Mouse (Mus musculus): ENCODE measurements at regions not wholly inside any gene's neighbourhood (a gene's known extent, or its start where the extent isn't known, plus 50 kb on each side); places are given as distances from the start of the nearest gene placed in this dataset.

DNA sequence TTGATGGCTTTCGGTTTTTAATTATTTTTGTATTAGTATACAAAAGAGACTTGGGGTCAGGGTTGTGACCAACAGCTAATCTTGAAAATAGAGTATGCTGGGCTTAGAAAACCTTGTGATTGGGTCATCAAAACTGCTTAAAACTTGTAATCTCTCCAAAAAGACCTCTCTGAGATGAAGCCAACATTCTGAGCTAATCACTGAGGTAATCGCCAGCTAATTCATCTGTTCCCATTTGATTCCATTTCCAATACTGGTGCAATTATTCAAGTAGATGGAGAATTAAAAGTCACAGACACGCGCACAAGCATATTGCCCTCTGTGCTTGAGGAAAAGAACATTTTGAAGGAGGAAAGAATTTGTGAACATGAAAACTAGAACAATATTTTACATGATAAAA lies 459.9 kb downstream of the Nuf2 start:
- Histone ChIP-seq H3K4me1 (replicated peaks) (peaks cover 12% of the 10 kb centered on the region), H3K27me3 (no peaks in the 10 kb centered on the region), H3K27ac (replicated peaks) (no peak overlapping the region), H3K9ac (no peak overlapping the region), H3K36me3 (no peaks in the 10 kb centered on the region), H3K4me3 (no peak overlapping the region), H3K9me3 (no peaks in the 10 kb centered on the region), H3K4me2 (no peak overlapping the region)
- no peak for ATAC-seq (ENCODE audit: low read depth)
- WGBS: 93% methylated on average over 4 of the region's 4 CpGs

DNA sequence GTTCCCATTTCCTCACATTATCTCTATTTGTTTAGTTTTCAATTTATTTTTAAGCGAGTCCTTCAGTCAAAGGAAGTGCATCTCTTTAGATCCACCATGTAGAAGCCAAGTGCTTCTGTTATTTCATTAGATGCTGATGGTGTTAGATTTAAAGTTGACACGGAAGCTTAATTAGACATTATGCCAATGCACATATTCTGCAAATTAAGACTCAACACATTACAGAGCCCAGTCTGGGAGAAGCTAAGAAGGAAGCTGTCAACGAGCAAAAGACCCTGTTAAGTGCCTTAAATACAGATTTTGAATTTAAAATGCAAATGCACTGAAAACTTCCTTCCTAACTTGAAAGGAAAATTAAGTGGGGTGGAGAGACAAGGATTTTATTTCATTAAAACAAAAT lies 461.6 kb downstream of the Nuf2 start:
- Histone ChIP-seq H3K36me3 (no peaks in the 10 kb centered on the region), H3K9me3 (no peaks in the 10 kb centered on the region), H3K4me3 (no peak overlapping the region), H3K4me1 (replicated peaks) (no peaks in the 10 kb centered on the region), H3K27ac (replicated peaks) (no peak overlapping the region), H3K27me3 (no peaks in the 10 kb centered on the region), H3K9ac (no peak overlapping the region), H3K4me2 (no peak overlapping the region)
- ATAC-seq (ENCODE audit: low read depth): no peak
- 78% methylated on average over 3 of the region's 3 CpGs for WGBS

GRCm38 (mm10) chr1:169066795-169067194 lies 464.5 kb downstream of the Nuf2 start:
- no peaks in the 10 kb centered on the region for H3K36me3 ChIP-seq
- no peaks in the 10 kb centered on the region for H3K4me1 ChIP-seq (replicated peaks)
- H3K9ac ChIP-seq: no peak overlapping the region
- 81% methylated on average over 4 of the region's 4 CpGs for WGBS
- no peak overlapping the region for H3K4me2 ChIP-seq
- no peaks in the 10 kb centered on the region for H3K27me3 ChIP-seq
- H3K27ac ChIP-seq (replicated peaks): no peak overlapping the region
- H3K4me3 ChIP-seq: no peak overlapping the region
- no peak for ATAC-seq (ENCODE audit: low read depth)
- no peaks in the 10 kb centered on the region for H3K9me3 ChIP-seq

- H3K9me3 ChIP-seq: no peaks in the 10 kb centered on the region
- no peak overlapping the region for H3K4me2 ChIP-seq
- no peaks in the 10 kb centered on the region for H3K36me3 ChIP-seq
- no peak overlapping the region for H3K4me3 ChIP-seq
- no peaks in the 10 kb centered on the region for H3K27me3 ChIP-seq
- 0 out of 2 replicates have a peak, but pooled peaks cover 9% of the 10 kb centered on the region for H3K4me1 ChIP-seq (replicated peaks)
- ATAC-seq (ENCODE audit: low read depth): peak; percentile 40; the same call in 1 of the 2 replicates
- no peak overlapping the region for H3K9ac ChIP-seq
- no peak overlapping the region for H3K27ac ChIP-seq (replicated peaks)
- WGBS: 56% methylated on average over 6 of the region's 6 CpGs
These were observed 470.6 kb downstream of the Nuf2 start for GRCm38 (mm10) chr1:169060627-169061026.

- Histone ChIP-seq H3K4me1 (replicated peaks) (0 out of 2 replicates have a peak, but pooled peaks cover 9% of the 10 kb centered on the region), H3K9ac (no peak overlapping the region), H3K4me3 (no peak overlapping the region), H3K9me3 (no peaks in the 10 kb centered on the region), H3K4me2 (no peak overlapping the region), H3K27ac (replicated peaks) (no peak overlapping the region), H3K36me3 (no peaks in the 10 kb centered on the region), H3K27me3 (no peaks in the 10 kb centered on the region)
- ATAC-seq (ENCODE audit: low read depth): no peak
- WGBS: 80% methylated on average over 5 of the region's 5 CpGs
These were observed 471.1 kb downstream of the Nuf2 start for GRCm38 (mm10) chr1:169060145-169060544.

DNA sequence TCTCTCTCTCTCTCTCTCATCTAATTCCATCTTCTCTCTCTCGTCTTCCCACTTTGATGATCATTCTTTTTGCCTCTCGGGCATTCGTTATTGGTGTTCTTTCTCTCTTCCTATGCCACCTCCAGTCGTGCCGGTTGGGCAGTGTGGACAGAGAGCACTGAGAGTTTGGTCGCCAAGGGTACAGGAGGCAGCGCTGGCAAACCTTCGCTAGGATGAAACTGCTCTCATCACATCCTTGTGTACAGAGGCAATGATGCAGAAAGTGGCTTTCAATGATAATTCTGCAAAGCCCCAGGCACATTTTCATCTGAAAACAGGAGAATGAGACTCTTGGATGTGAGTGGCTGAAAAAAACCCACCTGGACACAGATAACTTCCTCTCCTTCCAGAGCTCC lies 479.4 kb downstream of the Nuf2 start:
- no peak for ATAC-seq (ENCODE audit: low read depth)
- Histone ChIP-seq H3K4me1 (replicated peaks) (peaks cover 12% of the 10 kb centered on the region; the same call in 1 of the 2 replicates), H3K4me3 (no peak overlapping the region), H3K27ac (replicated peaks) (no peak overlapping the region), H3K36me3 (no peaks in the 10 kb centered on the region), H3K9me3 (no peaks in the 10 kb centered on the region), H3K9ac (no peak overlapping the region), H3K27me3 (no peaks in the 10 kb centered on the region), H3K4me2 (peak overlapping the region; percentile 30)
- WGBS: 52% methylated on average over 8 of the region's 8 CpGs

GRCm38 (mm10) chr1:169051085-169051862 lies 480.0 kb downstream of the Nuf2 start:
- ATAC-seq (ENCODE audit: low read depth): peak; percentile 65
- peaks cover 12% of the 10 kb centered on the region; the same call in 1 of the 2 replicates for H3K4me1 ChIP-seq (replicated peaks)
- no peaks in the 10 kb centered on the region for H3K9me3 ChIP-seq
- H3K36me3 ChIP-seq: no peaks in the 10 kb centered on the region
- no peak overlapping the region for H3K9ac ChIP-seq
- H3K4me3 ChIP-seq: no peak overlapping the region
- H3K27me3 ChIP-seq: no peaks in the 10 kb centered on the region
- H3K4me2 ChIP-seq: peak overlapping the region; percentile 30
- WGBS: 21% methylated on average over 11 of the region's 11 CpGs
- H3K27ac ChIP-seq (replicated peaks): no peak overlapping the region

GRCm38 (mm10) chr1:169049846-169050245 lies 481.4 kb downstream of the Nuf2 start:
- H3K4me3 ChIP-seq: no peak overlapping the region
- H3K4me1 ChIP-seq (replicated peaks): peaks cover 12% of the 10 kb centered on the region; the same call in 1 of the 2 replicates
- no peaks in the 10 kb centered on the region for H3K9me3 ChIP-seq
- H3K9ac ChIP-seq: no peak overlapping the region
- no peak for ATAC-seq (ENCODE audit: low read depth)
- H3K36me3 ChIP-seq: no peaks in the 10 kb centered on the region
- no peak overlapping the region for H3K4me2 ChIP-seq
- H3K27ac ChIP-seq (replicated peaks): no peak overlapping the region
- H3K27me3 ChIP-seq: no peaks in the 10 kb centered on the region
- WGBS: 100% methylated on average over 2 of the region's 2 CpGs

- no peaks in the 10 kb centered on the region for H3K27me3 ChIP-seq
- H3K4me2 ChIP-seq: no peak overlapping the region
- no peaks in the 10 kb centered on the region for H3K36me3 ChIP-seq
- no peaks in the 10 kb centered on the region for H3K9me3 ChIP-seq
- no peak overlapping the region for H3K9ac ChIP-seq
- ATAC-seq (ENCODE audit: low read depth): no peak
- WGBS: 66% methylated on average over 4 of the region's 4 CpGs
- peaks cover 10% of the 10 kb centered on the region; the same call in 1 of the 2 replicates for H3K4me1 ChIP-seq (replicated peaks)
- H3K27ac ChIP-seq (replicated peaks): no peak overlapping the region
- no peak overlapping the region for H3K4me3 ChIP-seq
These were observed 484.3 kb downstream of the Nuf2 start for GRCm38 (mm10) chr1:169046791-169047525.

DNA sequence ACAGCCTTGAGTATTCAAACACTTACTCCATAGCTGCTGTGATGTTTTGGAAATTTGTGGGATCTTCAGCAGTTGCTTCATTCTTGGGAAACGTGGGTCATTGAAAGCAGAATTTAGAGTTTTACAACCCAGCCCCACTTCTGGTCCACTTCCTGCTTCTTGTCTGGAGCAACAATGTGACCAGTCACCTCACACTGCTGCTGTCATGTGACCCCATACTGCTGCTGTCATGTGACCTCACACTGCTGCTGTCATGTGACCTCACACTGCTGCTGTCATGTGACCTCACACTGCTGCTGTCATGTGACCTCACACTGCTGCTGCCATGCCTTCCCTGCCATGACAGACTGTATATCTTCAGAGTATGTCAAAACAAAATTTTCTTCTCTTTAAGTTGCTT lies 497.7 kb downstream of the Nuf2 start:
- no peaks in the 10 kb centered on the region for H3K9me3 ChIP-seq
- H3K36me3 ChIP-seq: no peaks in the 10 kb centered on the region
- no peak overlapping the region for H3K27ac ChIP-seq (replicated peaks)
- no peak for ATAC-seq (ENCODE audit: low read depth)
- no peaks in the 10 kb centered on the region for H3K27me3 ChIP-seq
- no peaks in the 10 kb centered on the region for H3K4me1 ChIP-seq (replicated peaks)
- H3K4me2 ChIP-seq: no peak overlapping the region
- WGBS: 83% methylated on average over 1 of the region's 1 CpGs
- H3K4me3 ChIP-seq: no peak overlapping the region
- H3K9ac ChIP-seq: no peak overlapping the region

DNA sequence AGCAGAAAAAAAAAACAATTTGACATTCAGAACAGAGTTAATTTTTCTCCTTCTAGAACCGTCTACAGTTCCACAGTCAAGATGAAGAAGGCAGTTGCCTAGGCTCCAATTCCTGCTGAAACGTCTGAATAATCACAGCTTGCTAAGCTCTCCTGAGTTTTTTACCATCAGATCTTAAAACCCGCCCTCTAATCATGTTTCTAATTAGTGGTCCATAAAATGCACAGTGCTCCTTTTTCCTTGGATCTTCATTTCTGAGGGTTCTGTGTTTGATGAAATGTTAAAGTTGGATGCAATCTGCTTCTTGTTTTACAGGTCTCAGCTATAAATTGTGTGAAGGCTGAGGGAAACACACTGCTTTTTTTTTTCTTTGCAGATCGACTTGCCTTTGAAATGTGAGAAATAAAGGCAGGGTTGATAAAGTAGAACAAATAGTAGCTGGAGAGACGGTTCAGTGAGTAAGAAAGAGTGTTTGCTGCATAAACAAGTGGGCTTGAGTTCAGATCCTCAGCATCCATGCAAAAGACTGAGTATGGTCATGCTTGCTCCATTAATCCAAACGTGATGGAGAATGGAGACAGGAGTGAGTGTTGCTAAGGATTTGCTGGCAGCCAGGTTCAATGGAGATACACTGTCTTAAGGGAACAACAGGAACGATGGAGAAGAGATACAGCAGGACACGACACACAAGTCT lies 499.3 kb downstream of the Nuf2 start:
- no peak overlapping the region for H3K27ac ChIP-seq (replicated peaks)
- no peak overlapping the region for H3K4me2 ChIP-seq
- H3K9me3 ChIP-seq: no peaks in the 10 kb centered on the region
- ATAC-seq (ENCODE audit: low read depth): no peak
- H3K27me3 ChIP-seq: no peaks in the 10 kb centered on the region
- H3K9ac ChIP-seq: no peak overlapping the region
- no peaks in the 10 kb centered on the region for H3K4me1 ChIP-seq (replicated peaks)
- no peak overlapping the region for H3K4me3 ChIP-seq
- WGBS: 56% methylated on average over 8 of the region's 8 CpGs
- H3K36me3 ChIP-seq: no peaks in the 10 kb centered on the region

- H3K27ac ChIP-seq (replicated peaks): no peak overlapping the region
- 74% methylated on average over 6 of the region's 6 CpGs for WGBS
- no peaks in the 10 kb centered on the region for H3K4me1 ChIP-seq (replicated peaks)
- H3K27me3 ChIP-seq: no peaks in the 10 kb centered on the region
- H3K9me3 ChIP-seq: no peaks in the 10 kb centered on the region
- no peak overlapping the region for H3K4me2 ChIP-seq
- no peak for ATAC-seq (ENCODE audit: low read depth)
- no peak overlapping the region for H3K4me3 ChIP-seq
- no peak overlapping the region for H3K9ac ChIP-seq
- no peaks in the 10 kb centered on the region for H3K36me3 ChIP-seq
These were observed 503.6 kb downstream of the Nuf2 start for GRCm38 (mm10) chr1:169027706-169028105.

Data from neural tube, embryonic 13.5 days (tissue).